Mouse (Mus musculus) liver, embryonic 11.5 days (tissue): ENCODE measurements at regions not wholly inside any gene's neighbourhood (a gene's known extent, or its start where the extent isn't known, plus 50 kb on each side); places are given as distances from the start of the nearest gene placed in this dataset.
"Not testable (repeated sequence)": the region's sequence is repeated elsewhere in the genome, so short reads cannot be mapped to it uniquely, and the experiment has no call there.

Experiments
- ATAC-seq: fragments of 200-750 bp; cut with Nextera tagmentation; replicated peaks from 2 replicates; pipeline ENCODE4 v1.8.0; 2017; ENCODE audit warnings: moderate number of reproducible peaks, mild to moderate bottlenecking, moderate TSS enrichment, moderate library complexity; ENCODE audit not compliant: low FRiP score
- DNase-seq: peaks from one replicate; pipeline ENCODE4 v3.0.0-alpha.2; 2017; ENCODE audit warnings: low spot score
- H3K27ac ChIP-seq: fragments of 300-500 bp; sonication (generic); 2 replicates; pipeline ENCODE4 v1.5.1; 2014; ENCODE audit warnings: mild to moderate bottlenecking, low read depth, low read length, control low read depth
- H3K27me3 ChIP-seq: fragments of 300-500 bp; sonication (generic); replicated peaks from 2 replicates; pipeline ENCODE4 v1.6.1; 2014; ENCODE audit warnings: low read length, mixed read lengths; ENCODE audit not compliant: control insufficient read depth, insufficient read depth
- H3K36me3 ChIP-seq: fragments of 300-500 bp; sonication (generic); 2 replicates; pipeline ENCODE4 v1.6.1; 2014; ENCODE audit warnings: mild to moderate bottlenecking, low read length, moderate library complexity, mixed read lengths; ENCODE audit not compliant: control insufficient read depth, insufficient read depth
- H3K4me1 ChIP-seq: fragments of 300-500 bp; sonication (generic); replicated peaks from 2 replicates; pipeline ENCODE4 v1.6.1; 2014; ENCODE audit warnings: low read length, mixed read lengths; ENCODE audit not compliant: control insufficient read depth, insufficient read depth
- H3K4me2 ChIP-seq: fragments of 300-500 bp; sonication (generic); 2 replicates; pipeline ENCODE4 v1.6.1; 2014; ENCODE audit warnings: mild to moderate bottlenecking, control low read depth, moderate library complexity
- H3K4me3 ChIP-seq: fragments of 300-500 bp; sonication (generic); 2 replicates; pipeline ENCODE4 v1.5.1; 2014; ENCODE audit warnings: low read depth, low read length, control low read depth
- H3K9ac ChIP-seq: fragments of 300-500 bp; sonication (generic); 2 replicates; pipeline ENCODE4 v1.6.1; 2014; ENCODE audit warnings: low read depth, low read length, control low read depth
- H3K9me3 ChIP-seq: fragments of 300-500 bp; sonication (generic); 2 replicates; pipeline ENCODE4 v1.6.1; 2016; ENCODE audit warnings: low read length, inconsistent platforms, mixed read lengths; ENCODE audit not compliant: control insufficient read depth
- WGBS: fragments of 180-500 bp; shearing (Covaris S2); extraction: QIAGEN DNeasy Blood & Tissue Kit; methylation state at CpG from one replicate; pipeline ENCODE4 v1.1.7; 2014; 5-methylcytosine and 5-hydroxymethylcytosine counted together

DNA sequence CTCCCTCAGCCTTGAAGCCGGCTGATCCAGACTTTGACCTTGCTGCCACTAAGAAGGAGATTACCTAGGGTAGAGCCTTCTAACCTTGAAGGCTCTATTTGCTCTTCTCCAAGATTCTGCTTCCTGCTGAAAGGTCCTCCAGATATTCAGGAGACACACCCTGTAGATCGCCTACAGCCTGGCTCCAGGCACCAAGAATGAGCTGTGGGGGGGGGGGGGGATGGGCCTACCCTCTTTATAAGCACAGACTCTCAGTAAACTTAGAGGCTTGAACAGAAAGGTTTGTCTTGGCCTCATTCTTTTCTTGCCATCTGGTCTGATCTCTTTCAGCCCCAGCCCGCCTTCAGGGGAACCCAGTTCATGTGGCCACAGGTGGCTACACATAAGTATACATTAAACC, 342.5 kb upstream of the Sema3a start:
- 85% methylated on average over 3 of the region's 3 CpGs for WGBS

GRCm38 (mm10) chr5:12808729-12809128, 316.5 kb upstream of the Sema3a start:
- H3K27ac ChIP-seq: no peak overlapping the region
- no peak overlapping the region for H3K4me3 ChIP-seq
- H3K4me1 ChIP-seq: no peaks in the 10 kb centered on the region
- ATAC-seq (no peak), DNase-seq (no peak)
- H3K4me2 ChIP-seq: no peak overlapping the region
- WGBS: 77% methylated on average over 1 of the region's 1 CpGs
- H3K9ac ChIP-seq: no peak overlapping the region
- no peaks in the 10 kb centered on the region for H3K27me3 ChIP-seq
- no peaks in the 10 kb centered on the region for H3K9me3 ChIP-seq
- no peaks in the 10 kb centered on the region for H3K36me3 ChIP-seq

More for the DNA sequence above, 342.5 kb upstream of the Sema3a start:
- Histone ChIP-seq H3K4me2 (no peak overlapping the region), H3K4me1 (no peaks in the 10 kb centered on the region), H3K9me3 (no peaks in the 10 kb centered on the region), H3K27ac (no peak overlapping the region), H3K4me3 (no peak overlapping the region), H3K27me3 (no peaks in the 10 kb centered on the region), H3K9ac (no peak overlapping the region), H3K36me3 (no peaks in the 10 kb centered on the region)
- DNase-seq: no peak
- no peak for ATAC-seq

- 68% methylated on average over 2 of the region's 2 CpGs for WGBS
- ATAC-seq: no peak
- H3K27me3 ChIP-seq: no peaks in the 10 kb centered on the region
- no peaks in the 10 kb centered on the region for H3K9me3 ChIP-seq
- H3K4me1 ChIP-seq: no peaks in the 10 kb centered on the region
- no peak overlapping the region for H3K9ac ChIP-seq
- no peak overlapping the region for H3K4me3 ChIP-seq
- no peak overlapping the region for H3K4me2 ChIP-seq
- no peak for DNase-seq
- H3K27ac ChIP-seq: no peak overlapping the region
- H3K36me3 ChIP-seq: no peaks in the 10 kb centered on the region
Observed at GRCm38 (mm10) chr5:12809884-12810283, 315.3 kb upstream of the Sema3a start.

DNA sequence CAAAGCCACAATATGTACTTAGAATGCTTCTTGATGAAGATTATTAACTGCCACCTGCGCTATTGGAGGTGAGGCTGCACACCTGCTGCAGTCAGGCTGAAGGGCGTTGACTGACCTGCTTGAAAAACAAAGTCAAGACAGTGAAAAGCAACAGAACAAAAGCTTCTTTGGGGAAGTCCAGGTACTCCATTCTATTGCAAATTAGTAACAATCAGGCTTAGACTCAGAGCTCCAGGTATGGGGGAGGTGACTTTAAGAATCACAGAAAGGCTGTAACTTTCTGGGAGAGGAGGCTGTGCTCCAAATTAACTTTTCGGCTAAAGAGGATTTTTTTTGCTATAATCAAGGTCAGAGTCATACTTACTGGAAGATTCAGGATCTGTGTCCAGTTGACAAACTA, 278.0 kb upstream of the Sema3a start:
- H3K9ac ChIP-seq, DNase-seq: not testable (repeated sequence)

GRCm38 (mm10) chr5:12856869-12857268, 268.3 kb upstream of the Sema3a start:
- no peaks in the 10 kb centered on the region for H3K9me3 ChIP-seq
- H3K4me2 ChIP-seq: no peak overlapping the region
- ATAC-seq: no peak
- H3K27me3 ChIP-seq: no peaks in the 10 kb centered on the region
- no peak for DNase-seq
- H3K36me3 ChIP-seq: no peaks in the 10 kb centered on the region
- WGBS: 83% methylated on average over 2 of the region's 2 CpGs
- no peak overlapping the region for H3K4me3 ChIP-seq
- H3K4me1 ChIP-seq: no peaks in the 10 kb centered on the region
- H3K27ac ChIP-seq: no peak overlapping the region
- H3K9ac ChIP-seq: no peak overlapping the region

More for the DNA sequence above, 278.0 kb upstream of the Sema3a start:
- H3K9me3 ChIP-seq, H3K27ac ChIP-seq, H3K4me1 ChIP-seq, H3K27me3 ChIP-seq, ATAC-seq, H3K36me3 ChIP-seq, H3K4me2 ChIP-seq, H3K4me3 ChIP-seq: not testable (repeated sequence)
- WGBS: 75% methylated on average over 3 of the region's 3 CpGs

- no peak overlapping the region for H3K9ac ChIP-seq
- no peaks in the 10 kb centered on the region for H3K27me3 ChIP-seq
- H3K27ac ChIP-seq: no peak overlapping the region
- WGBS: 47% methylated on average over 3 of the region's 3 CpGs
- H3K4me3 ChIP-seq: no peak overlapping the region
- H3K36me3 ChIP-seq: no peaks in the 10 kb centered on the region
- H3K9me3 ChIP-seq: no peaks in the 10 kb centered on the region
- no peak for DNase-seq
- no peak for ATAC-seq
- H3K4me2 ChIP-seq: no peak overlapping the region
- no peaks in the 10 kb centered on the region for H3K4me1 ChIP-seq
Observed at GRCm38 (mm10) chr5:12868355-12869217, 256.6 kb upstream of the Sema3a start.

DNA sequence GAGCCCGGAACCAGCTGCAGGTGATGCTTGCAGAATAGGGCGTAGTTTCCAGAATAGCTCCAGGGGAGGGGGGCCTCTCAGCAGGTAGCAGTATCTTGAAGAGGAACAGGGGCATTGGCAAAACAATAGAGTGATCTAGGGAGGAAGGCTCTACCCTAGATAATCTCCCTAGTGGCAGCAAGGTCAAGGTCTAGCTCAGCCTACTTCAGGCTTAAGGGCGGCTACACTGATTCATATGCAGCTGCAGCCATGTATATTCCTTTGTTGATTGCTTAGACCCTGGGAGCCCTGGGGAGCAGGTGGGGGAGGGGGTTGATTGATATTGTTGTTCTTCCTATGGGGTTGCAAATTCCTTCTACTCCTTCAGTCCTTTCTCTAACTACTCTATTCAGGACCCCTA, 252.3 kb upstream of the Sema3a start:
- no peak overlapping the region for H3K9ac ChIP-seq
- H3K27ac ChIP-seq: no peak overlapping the region
- H3K4me1 ChIP-seq: no peaks in the 10 kb centered on the region
- no peak for ATAC-seq
- H3K36me3 ChIP-seq: no peaks in the 10 kb centered on the region
- no peaks in the 10 kb centered on the region for H3K9me3 ChIP-seq
- H3K27me3 ChIP-seq: no peaks in the 10 kb centered on the region
- no peak overlapping the region for H3K4me2 ChIP-seq
- no peak overlapping the region for H3K4me3 ChIP-seq
- DNase-seq: no peak
- 84% methylated on average over 3 of the region's 3 CpGs for WGBS

DNA sequence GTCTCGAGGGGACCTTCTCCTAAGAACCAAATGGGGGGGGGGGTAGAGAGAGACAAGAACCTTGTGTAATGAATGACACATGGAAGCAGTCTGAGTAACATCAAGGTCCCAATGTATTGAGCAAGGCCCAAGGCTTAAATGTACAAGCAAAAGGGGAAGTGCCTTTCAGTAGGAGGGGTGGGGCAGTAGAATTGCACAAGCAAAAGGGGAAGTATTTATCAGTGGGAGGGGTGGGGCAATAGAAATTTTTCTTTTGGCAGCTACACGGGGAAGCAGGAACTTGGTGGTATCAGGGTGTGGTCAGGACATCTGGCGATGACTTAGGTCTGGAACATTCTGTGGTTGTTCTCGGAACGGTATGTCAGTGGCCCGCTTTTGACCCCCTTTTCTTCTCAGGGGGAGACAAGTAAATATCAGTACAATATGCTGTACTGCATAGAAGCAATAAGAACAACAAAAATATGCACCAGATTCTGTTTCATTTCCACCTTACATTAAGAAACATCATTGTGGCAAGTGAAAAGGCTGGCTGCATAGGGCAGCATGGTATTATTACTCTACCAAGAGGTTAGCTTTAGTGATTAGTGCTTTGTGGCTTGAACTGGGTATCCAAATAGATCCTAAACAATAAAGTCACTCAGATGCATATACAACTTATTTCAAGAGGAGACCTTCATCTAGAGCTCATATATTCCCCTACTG, 247.5 kb upstream of the Sema3a start:
- Histone ChIP-seq H3K4me1 (no peaks in the 10 kb centered on the region), H3K9ac (no peak overlapping the region), H3K27me3 (no peaks in the 10 kb centered on the region), H3K27ac (no peak overlapping the region), H3K4me2 (no peak overlapping the region), H3K4me3 (no peak overlapping the region), H3K36me3 (no peaks in the 10 kb centered on the region), H3K9me3 (no peaks in the 10 kb centered on the region)
- WGBS: 61% methylated on average over 6 of the region's 6 CpGs
- no peak for DNase-seq
- ATAC-seq: no peak

DNA sequence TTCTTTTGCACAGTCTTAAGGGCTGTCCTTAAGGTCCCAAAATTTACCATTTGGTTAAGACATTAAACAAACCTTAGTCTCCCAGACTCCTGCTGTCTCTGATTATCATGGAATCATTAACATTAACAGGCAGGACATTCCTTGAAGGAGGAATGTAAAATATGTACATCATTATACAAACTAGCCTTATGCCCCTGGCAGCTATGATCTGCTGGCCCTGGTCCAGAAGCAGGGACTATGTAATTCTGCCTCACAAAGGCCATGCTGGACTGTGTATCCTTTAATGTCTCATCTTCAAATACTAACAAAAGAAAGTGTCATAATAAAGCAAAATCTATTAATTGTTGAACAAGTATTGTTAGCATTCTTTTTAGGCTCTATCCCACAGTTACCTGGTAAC, 232.9 kb upstream of the Sema3a start:
- H3K9me3 ChIP-seq: no peaks in the 10 kb centered on the region
- H3K9ac ChIP-seq: no peak overlapping the region
- H3K4me3 ChIP-seq: no peak overlapping the region
- H3K4me1 ChIP-seq: no peaks in the 10 kb centered on the region
- H3K36me3 ChIP-seq: no peaks in the 10 kb centered on the region
- no peaks in the 10 kb centered on the region for H3K27me3 ChIP-seq
- no peak for ATAC-seq
- H3K27ac ChIP-seq: no peak overlapping the region
- no peak for DNase-seq
- H3K4me2 ChIP-seq: no peak overlapping the region
